Mouse (Mus musculus): ENCODE measurements around the gene Pomgnt2. TPM values are rescaled to one million over a fixed set of nuclear protein-coding genes. Genes with fewer than 3 reads are reported as not detected.

Pomgnt2 gene
- polyA plus RNA-seq, 2 experiments, result 14.6 to 20.3 TPM

DNA sequence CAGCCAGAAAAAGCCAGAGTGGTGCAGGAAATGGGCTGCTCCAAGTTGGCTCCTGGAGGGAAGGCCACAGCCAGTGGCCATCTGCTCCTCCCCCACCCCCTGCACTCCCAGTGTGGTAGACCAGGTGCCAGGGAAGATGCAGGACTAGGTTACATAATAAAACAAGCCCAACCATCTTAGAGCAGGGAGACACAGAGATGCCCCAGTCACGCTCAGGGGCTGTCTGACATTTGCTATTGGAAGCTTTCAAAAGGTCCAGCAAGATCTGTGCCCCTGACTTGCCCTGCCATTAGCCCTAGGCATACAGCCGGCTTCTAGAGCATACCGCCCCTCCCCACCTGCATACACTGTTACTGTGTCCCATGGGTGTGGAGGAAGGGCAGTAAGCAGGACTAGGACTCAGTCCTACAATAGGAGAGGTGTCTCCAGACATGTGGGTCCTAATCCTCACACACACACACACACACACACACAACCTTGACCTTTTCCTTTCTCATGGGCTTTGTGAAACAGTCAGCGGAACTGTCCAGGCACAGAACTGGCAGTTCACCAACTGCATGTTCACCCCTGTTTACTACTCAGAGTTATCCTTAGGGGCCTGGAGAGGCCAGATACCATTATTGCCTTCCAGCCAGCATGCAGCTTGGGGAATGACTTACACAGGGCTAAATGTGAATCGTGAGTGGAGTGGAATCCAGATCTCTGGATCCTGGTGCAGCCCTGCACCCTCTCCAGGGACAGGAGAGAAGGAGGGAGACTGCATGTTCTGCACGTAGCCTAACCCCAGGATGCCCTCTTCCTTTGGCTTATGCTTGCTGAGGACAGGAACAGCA lies 30.4 kb upstream of the Pomgnt2 start:
- 47% methylated on average over 6 of the region's 6 CpGs for WGBS
- H3K27ac ChIP-seq (replicated peaks; ENCODE audit: low read depth, low read length), result no peak overlapping the region; the same call in 1 of the 2 replicates
- no peaks in the 10 kb centered on the region for H3K27me3 ChIP-seq (ENCODE audit: control insufficient read depth, insufficient read depth, low read length)
- TF ChIP-seq POLR2A (IDR thresholded peaks at IDR 0.05; ENCODE audit: borderline replicate concordance, extremely low read depth, insufficient read depth, insufficient read length), result no peak
- H3K4me1 ChIP-seq (ENCODE audit: control insufficient read depth, insufficient read depth, low read length), result peaks cover 24% of the 10 kb centered on the region
- H3K4me3 ChIP-seq (replicated peaks; ENCODE audit: low read length), result no peak overlapping the region
- no peak for ATAC-seq (ENCODE audit: low FRiP score, low read depth)
- no peaks in the 10 kb centered on the region for H3K9me3 ChIP-seq (ENCODE audit: control insufficient read depth, low read length)
- no peaks in the 10 kb centered on the region for H3K36me3 ChIP-seq (ENCODE audit: control insufficient read depth, insufficient read depth, low read length)
- H3K9ac ChIP-seq (ENCODE audit: low read depth, low read length, severe bottlenecking), result no peak overlapping the region
- H3K4me2 ChIP-seq (replicated peaks; ENCODE audit: low read depth, low read length, severe bottlenecking), result no peak overlapping the region
- no peak for DNase-seq (ENCODE audit: low spot score)

DNA sequence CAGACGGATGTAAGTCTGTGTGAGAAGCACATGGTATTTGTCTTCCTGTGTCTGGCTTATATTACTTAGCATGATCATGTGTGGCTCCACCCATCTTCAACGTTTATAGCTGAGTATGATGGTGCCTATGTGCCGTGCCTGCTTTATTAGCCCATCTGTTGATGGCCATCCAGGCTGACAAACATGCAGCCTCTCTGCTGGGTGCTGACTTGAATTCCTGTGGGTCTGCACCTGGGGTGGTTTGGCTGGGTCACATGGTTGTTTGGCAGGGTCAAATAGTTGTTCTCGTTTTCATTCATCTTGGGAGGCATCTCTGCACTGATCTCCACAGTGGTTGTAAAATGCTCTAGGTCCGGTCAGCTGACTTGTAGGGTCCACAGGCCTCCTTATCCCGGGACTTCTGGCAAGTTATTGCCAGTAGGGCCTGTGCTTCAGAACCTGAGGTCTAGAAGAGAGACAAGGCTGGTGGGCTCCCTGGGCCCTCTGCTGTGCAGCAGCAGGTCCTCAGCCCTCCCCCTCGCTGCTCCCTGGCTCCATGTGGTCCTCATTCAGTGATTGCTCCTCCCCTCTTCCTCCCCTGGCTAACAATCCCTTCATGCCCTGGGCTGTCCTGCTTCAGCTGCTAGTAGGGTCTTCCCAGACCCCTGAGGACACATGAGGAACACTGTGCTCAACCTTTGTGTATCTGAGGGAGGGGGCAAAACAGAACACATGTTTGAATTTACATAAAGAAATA lies 29.1 kb upstream of the Pomgnt2 start:
- Histone ChIP-seq H3K4me3 (replicated peaks; ENCODE audit: low read length) (no peak overlapping the region), H3K27ac (replicated peaks; ENCODE audit: low read depth, low read length) (no peak overlapping the region), H3K27me3 (ENCODE audit: control insufficient read depth, insufficient read depth, low read length) (no peaks in the 10 kb centered on the region), H3K36me3 (ENCODE audit: control insufficient read depth, insufficient read depth, low read length) (no peaks in the 10 kb centered on the region), H3K4me1 (ENCODE audit: control insufficient read depth, insufficient read depth, low read length) (peaks cover 24% of the 10 kb centered on the region), H3K9me3 (ENCODE audit: control insufficient read depth, low read length) (no peaks in the 10 kb centered on the region), H3K4me2 (replicated peaks; ENCODE audit: low read depth, low read length, severe bottlenecking) (no peak overlapping the region), H3K9ac (ENCODE audit: low read depth, low read length, severe bottlenecking) (no peak overlapping the region)
- no peak for TF ChIP-seq POLR2A (IDR thresholded peaks at IDR 0.05; ENCODE audit: borderline replicate concordance, extremely low read depth, insufficient read depth, insufficient read length)
- DNase-seq (ENCODE audit: low spot score) (no peak), ATAC-seq (ENCODE audit: low FRiP score, low read depth) (no peak)
- WGBS, result 30% methylated on average over 7 of the region's 7 CpGs

DNA sequence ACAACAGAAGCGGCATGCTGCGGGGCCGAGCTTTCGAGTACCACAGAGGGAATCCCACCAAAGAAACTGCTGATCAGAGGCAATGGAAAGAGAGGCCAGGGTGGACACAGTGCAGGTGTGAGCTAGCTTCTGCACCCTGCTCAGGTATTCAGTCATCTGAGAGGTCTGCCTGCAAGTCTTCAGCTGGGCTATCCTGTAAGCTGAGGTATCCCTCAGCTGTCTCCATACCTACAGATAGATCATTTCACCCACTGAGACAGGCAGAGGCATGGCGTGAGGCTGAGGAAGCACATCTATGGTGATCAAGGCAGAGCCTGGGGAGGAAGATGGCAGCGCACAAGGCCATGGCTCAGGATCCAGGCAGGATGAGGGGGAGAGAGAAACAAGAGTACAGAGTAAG lies 27.5 kb upstream of the Pomgnt2 start:
- peaks cover 24% of the 10 kb centered on the region for H3K4me1 ChIP-seq (ENCODE audit: control insufficient read depth, insufficient read depth, low read length)
- ATAC-seq (ENCODE audit: low FRiP score, low read depth) (no peak), DNase-seq (ENCODE audit: low spot score) (no peak)
- no peaks in the 10 kb centered on the region for H3K36me3 ChIP-seq (ENCODE audit: control insufficient read depth, insufficient read depth, low read length)
- H3K4me2 ChIP-seq (replicated peaks; ENCODE audit: low read depth, low read length, severe bottlenecking), result no peak overlapping the region
- H3K4me3 ChIP-seq (replicated peaks; ENCODE audit: low read length), result no peak overlapping the region
- H3K9me3 ChIP-seq (ENCODE audit: control insufficient read depth, low read length), result no peaks in the 10 kb centered on the region
- WGBS, result 93% methylated on average over 6 of the region's 6 CpGs
- H3K27ac ChIP-seq (replicated peaks; ENCODE audit: low read depth, low read length), result no peak overlapping the region
- no peaks in the 10 kb centered on the region for H3K27me3 ChIP-seq (ENCODE audit: control insufficient read depth, insufficient read depth, low read length)
- no peak overlapping the region for H3K9ac ChIP-seq (ENCODE audit: low read depth, low read length, severe bottlenecking)
- no peak for TF ChIP-seq POLR2A (IDR thresholded peaks at IDR 0.05; ENCODE audit: borderline replicate concordance, extremely low read depth, insufficient read depth, insufficient read length)

DNA sequence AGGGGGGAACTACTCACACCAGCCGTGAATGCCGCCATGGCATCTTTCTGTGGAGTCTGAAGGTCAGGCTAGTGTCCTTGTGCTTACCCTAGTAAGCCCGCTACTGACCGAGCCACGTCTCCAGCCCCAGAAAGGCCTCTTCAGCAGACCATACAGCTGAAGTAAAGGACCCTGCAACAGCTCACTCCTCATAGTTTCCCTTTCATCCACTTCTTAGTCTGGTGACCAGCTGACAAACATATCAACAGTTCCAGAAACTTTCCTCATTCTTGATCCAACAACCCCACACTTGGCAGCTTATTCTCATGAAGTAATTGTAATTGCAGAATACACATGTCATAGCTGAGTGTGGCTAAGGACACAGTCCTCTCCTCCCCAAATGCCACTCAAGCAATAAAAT lies 27.0 kb upstream of the Pomgnt2 start:
- peaks cover 24% of the 10 kb centered on the region for H3K4me1 ChIP-seq (ENCODE audit: control insufficient read depth, insufficient read depth, low read length)
- ATAC-seq (ENCODE audit: low FRiP score, low read depth) (no peak), DNase-seq (ENCODE audit: low spot score) (no peak)
- H3K27ac ChIP-seq (replicated peaks; ENCODE audit: low read depth, low read length), result no peak overlapping the region
- no peak overlapping the region for H3K4me3 ChIP-seq (replicated peaks; ENCODE audit: low read length)
- H3K4me2 ChIP-seq (replicated peaks; ENCODE audit: low read depth, low read length, severe bottlenecking), result no peak overlapping the region
- no peaks in the 10 kb centered on the region for H3K36me3 ChIP-seq (ENCODE audit: control insufficient read depth, insufficient read depth, low read length)
- H3K9me3 ChIP-seq (ENCODE audit: control insufficient read depth, low read length), result no peaks in the 10 kb centered on the region
- H3K27me3 ChIP-seq (ENCODE audit: control insufficient read depth, insufficient read depth, low read length), result no peaks in the 10 kb centered on the region
- H3K9ac ChIP-seq (ENCODE audit: low read depth, low read length, severe bottlenecking), result no peak overlapping the region
- 74% methylated on average over 5 of the region's 5 CpGs for WGBS
- no peak for TF ChIP-seq POLR2A (IDR thresholded peaks at IDR 0.05; ENCODE audit: borderline replicate concordance, extremely low read depth, insufficient read depth, insufficient read length)

DNA sequence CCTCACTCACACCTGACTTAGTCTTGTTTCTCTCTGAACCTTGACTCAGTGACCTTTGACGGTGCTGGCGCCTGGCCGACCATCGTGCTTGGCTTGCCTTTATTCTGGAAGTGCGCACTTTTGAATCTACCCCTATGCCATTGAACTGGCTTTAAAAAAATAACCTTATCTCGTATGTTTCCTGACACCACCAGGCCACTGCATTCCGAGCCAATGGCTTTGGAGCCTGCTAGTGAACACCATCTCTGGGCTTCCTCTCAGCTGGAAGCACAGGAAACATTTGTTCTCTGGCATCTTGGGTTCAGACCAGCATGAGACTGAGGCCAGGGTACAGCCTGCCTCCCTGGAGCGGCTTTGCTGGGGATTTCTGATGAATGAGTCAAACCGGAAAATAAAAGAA lies 25.9 kb upstream of the Pomgnt2 start:
- Histone ChIP-seq H3K9ac (ENCODE audit: low read depth, low read length, severe bottlenecking) (no peak overlapping the region), H3K27me3 (ENCODE audit: control insufficient read depth, insufficient read depth, low read length) (no peaks in the 10 kb centered on the region), H3K9me3 (ENCODE audit: control insufficient read depth, low read length) (no peaks in the 10 kb centered on the region), H3K4me1 (ENCODE audit: control insufficient read depth, insufficient read depth, low read length) (peaks cover 24% of the 10 kb centered on the region), H3K4me2 (replicated peaks; ENCODE audit: low read depth, low read length, severe bottlenecking) (no peak overlapping the region), H3K36me3 (ENCODE audit: control insufficient read depth, insufficient read depth, low read length) (no peaks in the 10 kb centered on the region), H3K4me3 (replicated peaks; ENCODE audit: low read length) (no peak overlapping the region), H3K27ac (replicated peaks; ENCODE audit: low read depth, low read length) (no peak overlapping the region)
- 62% methylated on average over 9 of the region's 9 CpGs for WGBS
- DNase-seq (ENCODE audit: low spot score) (no peak), ATAC-seq (ENCODE audit: low FRiP score, low read depth) (no peak)
- no peak for TF ChIP-seq POLR2A (IDR thresholded peaks at IDR 0.05; ENCODE audit: borderline replicate concordance, extremely low read depth, insufficient read depth, insufficient read length)

Data from limb, embryonic 14.5 days (tissue).